Mouse (Mus musculus) embryonic stem cell, embryonic (primary cell): ENCODE measurements at regions not wholly inside any gene's neighbourhood (a gene's known extent, or its start where the extent isn't known, plus 50 kb on each side); places are given as distances from the start of the nearest gene placed in this dataset.

Source experiments
- CTCF ChIA-PET, 4 experiments: fragments of 300-600 bp in 2 of 4; fragments of 350-600 bp in 2 of 4; sonication (Branson Sonifier 250); formaldehyde crosslinking; loops; one replicate each; lab custom pipeline; 2022; ENCODE audit warnings: inconsistent platforms in 2 of 4; lab: Charles Lee
- POLR2A ChIA-PET, 4 experiments: fragments of 300-600 bp in 2 of 4; fragments of 350-600 bp in 2 of 4; sonication (Branson Sonifier 250); formaldehyde crosslinking; loops; one replicate each; lab custom pipeline; 2022; ENCODE audit warnings: antibody characterized with exemption in 4 of 4, inconsistent platforms in 1 of 4; lab: Charles Lee

DNA sequence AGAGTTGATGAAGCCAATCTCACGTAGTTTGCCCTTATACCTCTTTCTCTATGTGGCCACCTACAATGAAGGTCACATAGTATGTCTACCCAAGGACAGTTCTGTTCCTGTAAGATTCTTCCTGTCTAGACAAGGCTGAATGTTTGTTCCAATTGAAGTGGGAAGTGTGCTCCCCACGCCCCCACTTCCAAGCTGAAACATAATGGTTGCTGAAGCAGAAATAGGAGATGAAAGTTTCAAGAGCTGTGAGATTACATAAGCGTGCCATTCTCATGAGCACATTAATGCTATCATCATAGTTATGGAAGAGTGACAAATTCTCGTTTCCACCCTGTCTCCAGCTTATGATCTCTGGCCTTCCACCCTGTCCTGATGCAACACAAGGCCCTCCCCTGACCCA lies 320.8 kb upstream of the Vstm2b start:
- ChIA-PET CTCF (no interaction called here), POLR2A (no interaction called here)

DNA sequence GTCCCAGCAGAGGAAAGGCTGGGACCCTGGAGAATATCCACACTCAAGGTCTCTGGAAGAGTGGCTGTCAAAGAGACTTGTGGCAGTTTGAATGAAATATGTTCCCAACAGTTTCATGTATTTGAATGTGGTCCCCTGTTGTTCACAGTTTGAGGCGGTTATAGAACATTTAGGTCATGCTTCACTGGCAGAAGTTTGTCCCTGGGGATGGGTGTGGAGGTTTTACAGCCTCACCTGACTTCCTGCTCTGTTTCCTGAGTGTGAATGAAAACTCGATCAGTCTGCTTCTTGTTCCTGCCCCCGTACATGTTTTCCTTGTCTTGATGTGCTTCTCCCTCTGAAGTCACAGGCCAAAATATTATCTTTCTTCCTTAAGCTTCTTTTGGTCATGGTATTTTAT lies 277.4 kb upstream of the Vstm2b start:
- POLR2A ChIA-PET = no interaction called here

DNA sequence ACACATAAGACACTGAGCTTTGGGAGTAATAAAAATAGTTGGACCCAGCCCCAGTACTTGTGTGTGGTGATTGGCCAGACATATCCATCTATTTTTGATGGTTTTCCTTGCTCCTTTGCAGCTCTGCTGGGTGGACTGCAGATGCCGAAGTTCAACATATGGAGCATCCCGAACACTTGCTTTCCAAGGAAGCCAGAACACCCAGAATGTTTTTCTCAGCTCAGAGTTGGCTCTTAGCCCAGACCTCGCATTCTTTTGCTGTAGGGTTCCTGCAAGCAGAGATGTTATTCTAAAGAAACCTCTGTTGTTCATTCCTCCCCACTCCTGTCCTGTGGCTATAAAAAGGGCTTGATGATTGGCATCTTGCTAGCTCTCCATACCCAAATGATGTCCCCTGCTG lies 275.3 kb upstream of the Vstm2b start:
- POLR2A ChIA-PET = no interaction called here
- CTCF ChIA-PET = no interaction called here

More for the DNA sequence above, 277.4 kb upstream of the Vstm2b start:
- CTCF ChIA-PET = no interaction called here

DNA sequence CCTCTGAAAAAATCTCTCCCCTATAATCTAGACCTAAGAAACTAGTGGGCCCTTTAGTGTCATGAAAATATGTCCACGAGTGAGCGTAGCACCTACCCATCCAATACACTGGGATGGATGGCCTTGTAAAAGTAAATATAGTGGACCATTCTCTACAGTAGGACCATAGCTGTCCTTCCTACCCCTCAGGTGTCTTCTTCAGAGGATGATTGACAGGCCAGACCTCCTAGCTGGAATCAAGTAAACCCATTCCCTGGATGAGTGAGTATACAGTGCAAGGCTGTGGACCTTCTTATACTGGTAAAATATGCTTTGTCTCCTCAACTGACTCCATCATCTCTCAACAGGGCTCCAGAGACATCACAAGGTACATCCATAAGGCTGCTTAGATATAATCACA lies 274.8 kb upstream of the Vstm2b start:
- ChIA-PET CTCF (no interaction called here), POLR2A (no interaction called here)

DNA sequence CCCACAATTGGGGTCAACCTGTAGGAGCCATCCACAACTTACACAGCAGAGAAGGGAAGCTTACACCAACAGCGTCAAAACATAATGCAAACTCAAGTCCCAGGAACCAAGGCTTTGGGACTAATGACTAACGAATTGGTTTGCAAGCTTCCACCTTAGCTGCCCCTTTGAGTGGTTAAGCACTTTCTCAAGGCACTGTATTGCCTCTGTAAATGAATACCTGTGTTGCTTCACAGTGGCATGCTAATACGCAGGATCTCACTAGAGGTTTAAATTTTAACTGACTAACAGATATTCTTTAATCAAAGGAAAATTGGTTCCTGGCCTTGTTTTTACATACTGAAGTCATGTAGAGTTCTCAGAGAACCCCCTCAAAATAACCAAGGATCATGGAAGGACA lies 261.8 kb upstream of the Vstm2b start:
- POLR2A ChIA-PET = no interaction called here
- CTCF ChIA-PET = no interaction called here

DNA sequence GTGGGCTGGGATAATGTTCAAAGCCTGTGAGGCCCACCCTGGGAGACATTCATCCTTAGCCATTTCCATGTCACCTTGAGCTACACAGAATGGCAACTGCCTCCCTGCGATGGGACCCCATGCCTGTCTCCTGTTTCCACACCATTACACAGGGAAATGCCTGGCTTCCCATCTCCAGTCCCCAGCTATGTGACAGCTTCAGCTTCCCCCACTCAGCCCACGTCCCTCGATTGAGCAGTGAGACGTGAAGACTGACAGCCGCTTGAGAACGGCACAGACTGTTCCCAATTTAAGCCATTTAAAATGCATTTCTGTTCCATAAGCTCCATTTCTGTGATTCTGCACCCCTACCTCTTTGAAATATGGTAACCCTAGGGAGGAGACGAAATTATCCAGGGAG lies 243.1 kb upstream of the Vstm2b start:
- ChIA-PET POLR2A (no interaction called here), CTCF (no interaction called here)

DNA sequence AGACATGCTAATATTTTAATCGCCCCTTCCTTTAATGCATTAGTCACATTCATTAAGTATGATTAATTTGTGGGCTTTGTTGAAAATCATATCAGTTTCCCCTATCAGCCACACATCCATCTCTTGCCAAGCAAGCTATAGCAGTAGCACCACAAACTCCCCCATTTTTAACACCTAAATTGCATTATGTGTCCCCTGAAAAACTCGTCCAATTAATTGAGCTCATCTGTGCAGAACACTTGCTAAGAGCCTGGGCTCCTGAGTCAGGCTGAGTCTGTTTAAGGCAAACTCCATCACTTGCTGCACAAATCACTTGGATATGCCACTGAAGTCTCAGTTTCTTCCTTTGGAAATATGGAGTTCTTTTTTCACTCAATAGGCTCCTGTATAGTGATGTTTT lies 242.7 kb upstream of the Vstm2b start:
- ChIA-PET POLR2A (no interaction called here), CTCF (no interaction called here)

DNA sequence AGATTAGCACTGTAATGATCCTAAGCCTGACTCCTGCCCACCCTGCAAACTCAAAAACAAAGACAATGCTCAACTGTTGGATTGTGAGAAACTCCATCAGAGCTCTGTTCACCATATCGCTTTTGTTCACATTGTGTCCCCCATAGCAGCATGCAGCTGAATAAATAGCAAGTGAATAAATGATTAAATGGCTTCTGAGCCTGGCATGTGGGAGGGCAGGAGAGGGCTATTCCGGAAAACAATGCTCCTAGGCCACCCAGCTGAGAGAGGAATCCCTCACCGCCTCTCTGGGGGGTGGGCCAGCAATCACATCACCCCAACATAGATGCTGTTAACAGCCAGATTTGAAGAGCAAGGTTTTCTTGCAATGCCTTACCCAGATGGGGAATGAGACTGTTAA lies 238.5 kb upstream of the Vstm2b start:
- ChIA-PET CTCF (no interaction called here), POLR2A (no interaction called here)

DNA sequence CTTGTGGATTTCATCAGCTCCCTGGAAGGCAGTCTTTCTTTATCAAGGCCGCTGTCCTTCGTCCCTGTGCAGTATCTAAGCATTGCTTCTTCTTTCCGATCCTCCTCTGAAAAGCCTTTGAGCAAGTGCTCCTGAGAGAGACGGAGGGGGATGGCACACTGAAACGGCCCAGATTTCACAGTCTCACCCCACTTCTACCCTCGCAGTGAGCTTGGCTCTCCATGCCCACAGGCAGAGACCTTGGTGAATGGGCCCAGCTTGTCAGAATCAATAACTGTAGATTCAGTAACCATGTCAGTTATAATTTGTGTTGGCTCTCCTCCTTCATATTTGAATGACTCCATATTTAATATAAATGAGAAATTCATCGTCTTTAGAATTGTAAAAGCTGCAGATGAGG lies 234.3 kb upstream of the Vstm2b start:
- ChIA-PET POLR2A (no interaction called here), CTCF (no interaction called here)

DNA sequence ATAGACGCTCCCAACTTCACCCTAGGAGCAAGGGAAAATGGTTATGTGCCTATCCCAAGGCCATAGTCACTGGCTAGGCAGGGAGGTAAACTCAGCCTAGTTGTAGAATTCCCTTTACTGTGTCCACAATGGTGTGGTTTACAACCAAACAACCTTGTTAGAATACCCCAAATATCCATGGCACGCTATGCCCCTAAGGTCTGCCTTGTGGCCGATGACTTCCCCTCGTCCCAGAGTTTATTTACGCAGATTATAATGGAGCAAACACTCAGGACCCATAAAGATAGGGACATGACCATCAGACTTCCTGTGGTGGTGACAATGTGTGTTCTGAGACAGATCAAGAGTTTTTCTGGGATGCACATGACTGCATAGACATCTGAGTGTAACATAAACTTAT lies 231.5 kb upstream of the Vstm2b start:
- ChIA-PET CTCF (no interaction called here), POLR2A (no interaction called here)

DNA sequence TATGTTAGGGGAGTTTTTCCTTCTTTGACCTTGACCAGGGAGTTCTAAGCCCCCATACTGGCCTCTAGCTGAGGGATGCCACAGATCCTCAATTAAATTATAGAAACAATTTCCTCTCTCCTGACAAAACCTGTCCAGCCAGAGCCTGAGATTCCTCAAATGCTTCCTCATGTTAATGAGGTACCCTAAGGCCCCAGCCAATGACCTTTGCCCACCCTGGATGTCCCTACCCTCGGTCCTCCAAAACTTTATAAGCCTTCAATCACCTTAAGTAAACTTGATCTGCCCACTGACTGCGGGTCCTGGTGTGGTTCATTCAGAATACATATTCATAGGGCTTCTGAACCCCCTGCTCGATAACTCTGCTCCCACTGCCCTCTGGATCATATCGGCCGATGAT lies 227.7 kb upstream of the Vstm2b start:
- ChIA-PET POLR2A (no interaction called here), CTCF (interaction anchor here in 1 of 4 experiments (0.6 kb wide), 1 partner anchor 10 kb away, joined by 7 read pairs; no protein-coding TSS in a partner anchor)

DNA sequence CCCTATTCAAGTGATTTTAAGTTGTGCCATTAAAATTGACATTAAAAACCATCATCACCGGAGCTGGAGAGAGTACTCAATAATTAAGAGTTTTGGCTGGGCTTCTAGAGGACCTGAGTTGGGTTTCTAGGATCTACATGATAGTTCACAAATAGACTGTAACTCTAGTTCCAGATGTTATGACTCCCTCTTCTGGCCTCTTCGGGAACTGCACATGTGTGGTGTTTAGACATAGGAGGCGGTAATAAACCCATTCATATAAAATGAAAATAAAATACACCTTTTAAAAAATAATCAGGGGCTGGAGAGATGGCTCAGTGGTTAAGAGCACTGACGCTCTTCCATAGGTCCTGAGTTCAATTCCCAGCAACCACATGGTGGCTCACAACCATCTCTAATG lies 227.1 kb upstream of the Vstm2b start:
- POLR2A ChIA-PET = no interaction called here
- CTCF ChIA-PET = interaction anchor here in 1 of 4 experiments (0.6 kb wide), 1 partner anchor 11 kb away, joined by 7 read pairs; no protein-coding TSS in a partner anchor

DNA sequence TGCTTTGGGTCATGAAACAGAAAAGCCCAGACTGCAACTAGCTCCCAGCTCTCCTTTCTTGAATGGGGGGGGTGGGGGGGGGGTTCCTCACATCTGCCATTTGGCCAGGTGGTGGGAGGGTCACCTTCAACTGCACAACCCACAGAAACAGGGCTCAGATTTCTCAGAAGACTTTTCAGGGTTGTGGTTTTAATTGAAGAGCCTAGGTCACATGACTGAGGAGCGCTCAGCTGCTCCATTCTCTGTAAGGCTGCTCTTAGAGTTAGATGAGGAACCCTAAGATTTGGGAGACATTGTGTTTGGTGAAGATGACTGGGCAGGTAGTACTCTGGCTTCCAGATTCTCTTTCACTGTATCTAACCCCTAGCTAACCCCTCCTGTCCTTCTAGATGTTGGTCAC lies 225.8 kb upstream of the Vstm2b start:
- POLR2A ChIA-PET = no interaction called here

DNA sequence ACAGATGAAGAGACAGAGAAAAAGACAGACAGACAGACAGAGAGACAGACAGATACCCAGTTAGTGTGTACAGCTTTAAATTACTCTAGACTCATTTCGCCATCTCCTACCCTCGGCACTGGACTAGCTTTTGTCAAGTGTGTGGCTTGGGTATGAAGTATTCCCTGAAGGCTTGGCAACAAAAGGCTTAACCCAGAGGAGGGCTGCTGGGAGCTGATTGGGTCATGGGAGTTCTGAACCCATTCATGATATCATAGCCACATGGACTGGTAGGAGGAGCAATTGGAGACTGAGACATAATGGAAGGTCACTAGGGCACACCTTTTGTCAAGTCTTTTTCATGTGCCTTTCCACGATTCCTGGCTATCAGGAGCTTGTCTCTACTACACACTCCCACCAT lies 223.7 kb upstream of the Vstm2b start:
- ChIA-PET POLR2A (no interaction called here), CTCF (no interaction called here)

More for the DNA sequence above, 225.8 kb upstream of the Vstm2b start:
- CTCF ChIA-PET = interaction anchor here (0.5 to 0.8 kb wide), 4 partner anchors 11 to 229 kb away, joined by 3 read pairs; no protein-coding TSS in a partner anchor

DNA sequence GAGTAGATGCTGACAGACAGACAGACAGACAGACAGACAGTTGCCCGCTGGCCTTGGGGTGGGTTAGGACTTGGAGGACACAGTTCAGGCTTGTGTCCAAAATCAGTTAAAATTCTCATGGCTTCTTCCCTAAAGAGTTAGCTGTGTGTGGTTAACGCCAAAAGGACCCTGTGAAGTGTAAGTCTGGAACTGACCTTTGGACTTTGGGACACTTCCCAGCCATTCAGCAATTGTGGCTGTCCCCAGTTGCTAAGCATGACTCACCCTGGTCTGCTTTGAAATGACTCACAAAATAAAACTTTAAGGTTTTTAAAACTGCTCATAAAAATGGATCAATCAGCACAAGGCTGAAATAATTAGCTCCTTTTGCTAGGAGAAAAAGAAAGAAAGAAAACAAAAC lies 220.5 kb upstream of the Vstm2b start:
- CTCF ChIA-PET = interaction anchor here in 1 of 4 experiments (0.5 kb wide), 1 partner anchor 25 kb away, joined by 4 read pairs; no protein-coding TSS in a partner anchor
- POLR2A ChIA-PET = no interaction called here

DNA sequence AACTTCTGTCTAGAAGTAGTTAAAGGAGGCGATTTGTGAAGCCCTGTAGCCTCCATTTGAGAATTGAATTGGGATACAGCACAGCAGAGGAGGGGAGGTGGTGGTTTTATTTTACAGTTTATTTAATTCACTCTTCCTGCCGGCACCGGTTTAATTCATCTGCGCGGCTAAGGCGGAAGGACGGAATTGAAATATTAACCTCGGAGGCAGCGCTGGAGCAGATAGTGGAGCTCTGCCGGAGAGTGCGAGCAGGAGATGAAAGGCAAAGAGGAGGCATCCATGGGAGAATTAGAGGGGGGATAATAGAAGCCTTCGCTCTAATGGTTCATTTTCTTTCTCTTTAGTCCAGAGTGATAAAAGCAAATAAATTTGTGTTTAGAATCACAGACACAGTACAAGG lies 217.6 kb upstream of the Vstm2b start:
- ChIA-PET POLR2A (no interaction called here), CTCF (no interaction called here)

DNA sequence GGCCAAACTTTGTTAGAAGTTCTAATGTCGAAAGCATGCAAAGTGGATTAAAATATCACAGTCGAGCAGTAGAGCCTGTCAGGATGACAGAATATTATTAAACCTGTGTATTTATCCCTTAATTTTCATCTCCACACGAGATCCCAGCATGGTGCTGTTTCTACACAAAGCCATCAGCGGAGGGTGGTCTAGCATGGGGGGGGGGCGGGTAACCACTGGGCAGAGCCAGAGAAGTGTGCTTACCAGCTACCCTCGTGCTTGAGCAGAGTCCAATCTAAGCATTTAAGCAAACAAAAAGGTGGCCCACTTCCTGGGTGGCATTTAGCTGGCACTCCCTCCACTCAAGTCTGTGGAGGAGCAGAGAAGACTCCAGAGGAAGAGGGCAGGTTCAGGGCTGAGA lies 217.1 kb upstream of the Vstm2b start:
- ChIA-PET CTCF (no interaction called here), POLR2A (no interaction called here)

DNA sequence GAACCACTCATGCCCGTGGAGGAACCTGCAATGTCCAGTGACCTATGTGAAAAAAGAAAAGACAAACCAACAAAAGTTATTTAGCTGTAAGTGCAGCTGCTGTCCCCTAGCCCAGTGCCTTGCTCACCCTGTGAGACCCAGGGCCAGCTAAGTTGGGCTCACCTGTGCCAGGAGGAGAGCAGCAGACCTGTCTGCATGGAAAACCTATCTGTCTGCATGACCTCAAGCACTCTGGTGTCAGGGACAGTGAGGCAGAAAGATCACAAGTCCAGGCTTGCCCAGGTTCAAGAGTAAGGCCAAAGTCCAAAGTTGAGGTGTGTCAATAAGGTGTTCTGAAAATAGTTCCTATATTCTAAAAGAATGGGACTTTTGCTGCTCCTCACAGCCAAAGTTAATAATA lies 215.0 kb upstream of the Vstm2b start:
- POLR2A ChIA-PET = no interaction called here
- CTCF ChIA-PET = no interaction called here

DNA sequence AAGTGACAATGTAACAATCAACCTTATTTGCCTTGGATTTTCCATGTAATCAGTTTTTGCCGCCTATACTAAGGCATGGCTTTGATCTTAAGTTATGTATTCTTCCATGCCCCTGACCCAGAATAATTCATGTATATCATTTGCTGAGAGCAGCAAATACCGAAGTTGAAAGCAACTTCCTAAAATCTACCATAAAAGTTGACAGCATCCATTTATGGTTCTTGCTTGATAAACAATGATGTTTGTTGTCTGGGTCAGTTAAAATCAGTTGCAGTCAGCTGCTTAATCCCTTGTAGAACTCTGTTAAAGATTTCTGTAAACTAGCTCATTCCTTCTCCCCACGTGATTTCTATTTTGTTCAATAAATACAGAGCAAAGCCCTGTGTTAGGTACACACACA lies 214.5 kb upstream of the Vstm2b start:
- CTCF ChIA-PET = no interaction called here
- POLR2A ChIA-PET = no interaction called here

DNA sequence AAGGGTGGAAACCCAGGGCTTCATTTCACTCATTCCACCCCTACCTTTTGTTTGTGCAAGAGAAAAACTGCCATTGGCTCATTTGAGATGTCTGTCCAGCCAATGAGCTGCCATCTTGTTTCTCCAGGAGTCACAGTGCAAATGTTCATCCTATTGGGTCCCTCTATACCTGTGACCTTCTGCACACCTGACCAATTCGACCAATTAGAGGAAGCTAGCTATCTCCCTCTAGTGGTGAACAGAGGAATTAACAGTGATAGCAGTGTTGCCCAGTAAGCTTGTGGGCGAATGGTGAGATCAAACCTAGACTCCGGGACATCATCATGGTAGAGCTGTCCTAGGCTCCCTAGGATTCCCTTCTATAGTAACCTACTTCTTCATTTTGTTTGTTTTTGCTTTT lies 211.1 kb upstream of the Vstm2b start:
- ChIA-PET CTCF (interaction anchor here in 3 of 4 experiments (0.6 to 0.9 kb wide), 3 partner anchors 10 to 377 kb away, joined by 3 to 5 read pairs (median 3); no protein-coding TSS in a partner anchor), POLR2A (no interaction called here)

DNA sequence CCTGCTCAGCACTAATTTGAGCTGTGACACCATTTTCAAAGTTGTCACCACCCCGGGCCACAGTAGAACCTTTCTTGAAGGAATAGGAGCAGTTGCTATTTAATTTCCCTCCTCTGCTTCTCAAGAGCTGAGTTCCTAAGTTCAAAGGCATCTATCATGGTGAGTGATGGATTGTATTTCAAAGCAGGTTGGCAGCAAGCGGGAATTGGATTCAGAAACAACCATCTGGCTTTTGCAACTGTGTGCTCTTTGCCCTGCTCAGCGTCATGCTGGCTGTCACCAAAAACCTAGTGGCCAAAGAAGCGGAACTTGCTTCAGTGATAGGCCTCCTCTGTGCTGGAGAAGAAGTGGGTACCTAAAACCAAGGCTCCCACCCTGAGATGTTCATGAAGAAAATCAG lies 209.6 kb upstream of the Vstm2b start:
- POLR2A ChIA-PET = no interaction called here
- CTCF ChIA-PET = no interaction called here

DNA sequence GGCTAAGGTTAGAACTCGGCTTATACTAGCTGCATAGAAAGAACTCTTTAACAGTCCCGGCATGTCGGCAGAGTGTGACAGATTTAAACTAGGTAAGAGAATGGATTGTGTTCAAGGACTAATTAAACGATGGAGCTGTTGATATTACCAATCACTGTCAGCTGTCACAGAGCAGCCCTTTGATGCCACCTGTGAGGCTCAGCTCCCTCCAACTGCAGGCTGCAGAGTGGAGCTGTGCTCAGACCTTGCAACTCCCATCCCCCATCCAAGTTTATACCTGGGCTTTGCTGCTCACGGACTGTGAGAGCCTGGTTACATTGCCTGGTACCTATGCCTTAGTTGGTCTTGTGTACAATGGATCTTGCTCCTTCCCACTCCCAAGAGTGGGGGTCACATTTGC lies 204.4 kb upstream of the Vstm2b start:
- ChIA-PET CTCF (no interaction called here), POLR2A (interaction anchor here in 1 of 4 experiments (0.6 kb wide), 1 partner anchor 9 kb away, joined by 3 read pairs; no protein-coding TSS in a partner anchor)
